Mouse (Mus musculus) embryonic facial prominence, embryonic 13.5 days (tissue): ENCODE data around the gene Gprasp1. TPM values are rescaled to one million over a fixed set of nuclear protein-coding genes. Genes with fewer than 3 reads are reported as not detected.
A peak's percentile ranks its signal among the peaks of the same experiment; 100 is the strongest.
"Not testable (repeated sequence)": the region's sequence is repeated elsewhere in the genome, so short reads cannot be mapped to it uniquely, and the experiment has no call there.

Experiments
- ATAC-seq: fragments of 200-750 bp; cut with Nextera tagmentation; 2 replicates; pipeline ENCODE4 v1.8.0; 2017; ENCODE audit warnings: low read depth; ENCODE audit not compliant: insufficient number of reproducible peaks, insufficient read depth, low FRiP score, low TSS enrichment
- H3K27ac ChIP-seq: fragments of 300-500 bp; sonication (generic); 2 replicates; pipeline ENCODE4 v1.5.1; 2015; ENCODE audit warnings: moderate library complexity, mild to moderate bottlenecking, inconsistent platforms
- H3K27me3 ChIP-seq: fragments of 300-500 bp; sonication (generic); 2 replicates; pipeline ENCODE4 v1.6.1; 2015; ENCODE audit warnings: mild to moderate bottlenecking, inconsistent platforms
- H3K36me3 ChIP-seq: fragments of 300-500 bp; sonication (generic); 2 replicates; pipeline ENCODE4 v1.6.1; 2015; ENCODE audit warnings: mild to moderate bottlenecking, inconsistent platforms
- H3K4me1 ChIP-seq: fragments of 300-500 bp; sonication (generic); 2 replicates; pipeline ENCODE4 v1.6.1; 2015; ENCODE audit warnings: inconsistent platforms
- H3K4me2 ChIP-seq: fragments of 300-500 bp; sonication (generic); 2 replicates; pipeline ENCODE4 v1.6.1; 2015; ENCODE audit warnings: moderate library complexity, mild to moderate bottlenecking, inconsistent platforms
- H3K4me3 ChIP-seq: fragments of 300-500 bp; sonication (generic); 2 replicates; pipeline ENCODE4 v1.5.1; 2015; ENCODE audit warnings: mild to moderate bottlenecking, inconsistent platforms
- H3K9ac ChIP-seq: fragments of 300-500 bp; sonication (generic); 2 replicates; pipeline ENCODE4 v1.6.1; 2015; ENCODE audit warnings: mild to moderate bottlenecking, inconsistent platforms
- H3K9me3 ChIP-seq: fragments of 300-500 bp; sonication (generic); 2 replicates; pipeline ENCODE4 v1.6.1; 2016; ENCODE audit warnings: inconsistent platforms
- WGBS: fragments of 180-500 bp; shearing (Covaris S2); methylation state at CpG from one replicate; pipeline ENCODE4 v1.1.7; 2015; ENCODE audit warnings: mixed read lengths; 5-methylcytosine and 5-hydroxymethylcytosine counted together
- polyA plus RNA-seq: library from polyadenylated mRNA; unstranded; fragments of >200 nt; fragmentation: Nextera tagmentation; extraction: Ambion mirVana; gene quantifications from 2 replicates; pipeline ENCODE4 v1.2.1, GENCODE M21; 2015

The Gprasp1 gene
- polyA plus RNA-seq = 52.5 and 56.0 TPM in 2 replicates

- Histone ChIP-seq H3K4me1 (0 out of 2 replicates have a peak, but pooled peaks cover 3% of the 10 kb centered on the region), H3K36me3 (no peaks in the 10 kb centered on the region; the same call in 1 of the 2 replicates), H3K4me2 (peak within 1 kb of the TSS; percentile 59), H3K4me3 (peak within 1 kb of the TSS; percentile 60), H3K27me3 (peaks cover 18% of the 10 kb centered on the region), H3K9me3 (no peaks in the 10 kb centered on the region), H3K27ac (peak within 1 kb of the TSS; percentile 81), H3K9ac (peak within 1 kb of the TSS; percentile 77)
- WGBS = 24% methylated on average over 48 of the region's 48 CpGs
- ATAC-seq = peak; percentile 86
Measured at GRCm38 (mm10) chrX:135742304-135743055, at the start of gene Gprasp1, which contains the start of gene Armcx5. Gene Gprasp1 (plus strand): TSS chrX:135742733. Gene Armcx5 (plus strand): TSS chrX:135742733.

- Histone ChIP-seq H3K9ac (no peak within 1 kb of the TSS), H3K4me3 (no peak within 1 kb of the TSS), H3K36me3 (no peaks in the 10 kb centered on the region), H3K4me2 (no peak within 1 kb of the TSS), H3K4me1 (no peaks in the 10 kb centered on the region), H3K27me3 (peaks cover 10% of the 10 kb centered on the region), H3K9me3 (no peaks in the 10 kb centered on the region), H3K27ac (no peak within 1 kb of the TSS)
- 64% methylated on average over 1 of the region's 1 CpGs for WGBS
- no peak for ATAC-seq
Measured at GRCm38 (mm10) chrX:135693633-135694032, 48.9 kb upstream of the Gprasp1 start, which contains the start of gene Tcp11x2. Gene Tcp11x2 (minus strand): TSS chrX:135693790.

- H3K4me2 ChIP-seq = no peak overlapping the region
- ATAC-seq = no peak
- no peaks in the 10 kb centered on the region for H3K9me3 ChIP-seq
- 86% methylated on average over 1 of the region's 1 CpGs for WGBS
- H3K27me3 ChIP-seq = no peaks in the 10 kb centered on the region
- no peaks in the 10 kb centered on the region for H3K4me1 ChIP-seq
- H3K27ac ChIP-seq = no peak overlapping the region
- no peak overlapping the region for H3K9ac ChIP-seq
- no peaks in the 10 kb centered on the region for H3K36me3 ChIP-seq
- H3K4me3 ChIP-seq = no peak overlapping the region
Measured at GRCm38 (mm10) chrX:135703111-135703510, 39.4 kb upstream of the Gprasp1 start.

- Histone ChIP-seq H3K4me3 (no peak overlapping the region), H3K4me2 (no peak overlapping the region), H3K27me3 (no peaks in the 10 kb centered on the region), H3K27ac (no peak overlapping the region), H3K4me1 (no peaks in the 10 kb centered on the region), H3K36me3 (no peaks in the 10 kb centered on the region), H3K9ac (no peak overlapping the region), H3K9me3 (no peaks in the 10 kb centered on the region)
- WGBS = 51% methylated on average over 2 of the region's 2 CpGs
- no peak for ATAC-seq
Measured at GRCm38 (mm10) chrX:135704349-135704748, 38.2 kb upstream of the Gprasp1 start.

GRCm38 (mm10) chrX:135712845-135713244 is 29.7 kb upstream of the Gprasp1 start:
- no peaks in the 10 kb centered on the region for H3K36me3 ChIP-seq
- H3K27me3 ChIP-seq = no peaks in the 10 kb centered on the region; the same call in 1 of the 2 replicates
- no peak overlapping the region for H3K4me2 ChIP-seq
- no peak overlapping the region for H3K27ac ChIP-seq
- H3K9me3 ChIP-seq = no peaks in the 10 kb centered on the region
- ATAC-seq = no peak
- 79% methylated on average over 2 of the region's 2 CpGs for WGBS
- no peak overlapping the region for H3K4me3 ChIP-seq
- no peak overlapping the region for H3K9ac ChIP-seq
- no peaks in the 10 kb centered on the region for H3K4me1 ChIP-seq

- H3K4me1 ChIP-seq = no peaks in the 10 kb centered on the region
- no peak within 1 kb of the TSS for H3K9ac ChIP-seq
- no peaks in the 10 kb centered on the region for H3K9me3 ChIP-seq
- no peak within 1 kb of the TSS for H3K4me2 ChIP-seq
- 79% methylated on average over 10 of the region's 10 CpGs for WGBS
- no peak for ATAC-seq
- no peak within 1 kb of the TSS for H3K27ac ChIP-seq
- no peaks in the 10 kb centered on the region for H3K36me3 ChIP-seq
- H3K4me3 ChIP-seq = no peak within 1 kb of the TSS
- H3K27me3 ChIP-seq = peaks cover 30% of the 10 kb centered on the region
Measured at GRCm38 (mm10) chrX:135725161-135725560, 17.4 kb upstream of the Gprasp1 start, which contains the start of gene Tmsb15a. Gene Tmsb15a (minus strand): TSS chrX:135725261.

- no peak overlapping the region for H3K27ac ChIP-seq
- H3K4me1 ChIP-seq = 0 out of 2 replicates have a peak, but pooled peaks cover 3% of the 10 kb centered on the region
- H3K36me3 ChIP-seq = no peaks in the 10 kb centered on the region
- no peak for ATAC-seq
- H3K4me3 ChIP-seq = no peak overlapping the region
- no peak overlapping the region for H3K4me2 ChIP-seq
- whole genome bisulfite sequencing = 97% methylated on average over 2 of the region's 2 CpGs
- no peaks in the 10 kb centered on the region for H3K9me3 ChIP-seq
- H3K9ac ChIP-seq = no peak overlapping the region
- peaks cover 25% of the 10 kb centered on the region for H3K27me3 ChIP-seq
Measured at GRCm38 (mm10) chrX:135738730-135739520, 3.6 kb upstream of the Gprasp1 start.

GRCm38 (mm10) chrX:135743056-135743355 is 473 bp downstream of the Gprasp1 start:
- Histone ChIP-seq H3K9ac (peak overlapping the region; percentile 77), H3K4me3 (peak overlapping the region; percentile 60), H3K9me3 (no peaks in the 10 kb centered on the region), H3K27me3 (peaks cover 21% of the 10 kb centered on the region), H3K4me2 (peak overlapping the region; percentile 59), H3K36me3 (no peaks in the 10 kb centered on the region; the same call in 1 of the 2 replicates), H3K27ac (0 out of 2 replicates have a peak overlapping the region, but pooled peaks have one; percentile 28), H3K4me1 (0 out of 2 replicates have a peak, but pooled peaks cover 3% of the 10 kb centered on the region)
- ATAC-seq = no peak
- WGBS = 31% methylated on average over 7 of the region's 7 CpGs

GRCm38 (mm10) chrX:135745376-135745775 is 2.8 kb downstream of the Gprasp1 start:
- ATAC-seq, H3K9ac ChIP-seq, H3K4me3 ChIP-seq, H3K4me2 ChIP-seq, H3K27ac ChIP-seq, H3K4me1 ChIP-seq, H3K36me3 ChIP-seq, H3K9me3 ChIP-seq: not testable (repeated sequence)
- H3K27me3 ChIP-seq = peaks cover 16% of the 10 kb centered on the region
- WGBS = 89% methylated on average over 3 of the region's 3 CpGs

GRCm38 (mm10) chrX:135752832-135753231 is 10.3 kb downstream of the Gprasp1 start:
- Histone ChIP-seq H3K4me1 (no peaks in the 10 kb centered on the region), H3K27ac (no peak overlapping the region), H3K4me2 (no peak overlapping the region), H3K36me3 (no peaks in the 10 kb centered on the region), H3K9me3 (no peaks in the 10 kb centered on the region), H3K27me3 (0 out of 2 replicates have a peak, but pooled peaks cover under 1% of the 10 kb centered on the region), H3K9ac (no peak overlapping the region), H3K4me3 (no peak overlapping the region)
- ATAC-seq = no peak
- WGBS = 3% methylated on average over 2 of the region's 2 CpGs

- H3K4me1 ChIP-seq = no peaks in the 10 kb centered on the region
- H3K9ac ChIP-seq = no peak overlapping the region
- no peaks in the 10 kb centered on the region for H3K9me3 ChIP-seq
- H3K27me3 ChIP-seq = no peaks in the 10 kb centered on the region; the same call in 1 of the 2 replicates
- no peak overlapping the region for H3K4me3 ChIP-seq
- ATAC-seq = no peak
- no peak overlapping the region for H3K4me2 ChIP-seq
- H3K36me3 ChIP-seq = peaks cover 12% of the 10 kb centered on the region; the same call in 1 of the 2 replicates
- no peak overlapping the region for H3K27ac ChIP-seq
Measured at GRCm38 (mm10) chrX:135761707-135762106, 19.2 kb downstream of the Gprasp1 start.
